Comparison of ENCODE assay signal across 15 mouse cellular contexts in the genomic region with DNA sequence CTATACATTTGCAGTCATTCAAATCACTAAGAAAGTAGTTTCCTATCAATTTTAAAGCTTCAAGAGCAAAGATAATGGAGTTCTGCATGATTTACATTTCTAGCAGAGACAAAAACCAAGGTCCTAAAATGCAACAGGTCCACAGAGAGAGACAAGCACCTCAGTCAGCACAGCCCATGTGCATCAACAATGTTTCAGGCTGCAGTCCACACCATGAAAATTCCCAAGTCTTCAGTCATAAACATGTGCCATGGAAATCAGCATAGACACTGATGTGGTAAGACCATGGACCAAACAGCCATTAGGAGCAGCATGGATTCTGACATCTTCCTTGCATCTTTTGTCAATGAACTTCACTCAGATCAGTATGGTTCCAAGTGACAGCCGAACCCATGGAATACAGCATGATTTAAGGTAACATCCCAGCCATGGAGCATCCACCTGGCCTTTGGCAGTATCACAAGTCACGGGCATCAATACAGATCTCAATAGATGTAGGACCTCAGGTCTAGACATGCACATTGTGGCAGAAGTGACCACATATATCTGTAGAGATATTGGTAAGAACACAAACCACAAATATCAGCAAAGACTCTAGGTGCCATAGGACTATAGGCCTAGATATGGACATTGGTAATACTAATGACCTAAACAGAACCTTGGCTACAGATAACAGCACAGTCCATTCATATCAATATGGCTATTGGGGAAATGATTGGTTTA. TPM values are rescaled to one million over a fixed set of nuclear protein-coding genes. Genes with fewer than 3 reads are reported as not detected.
DNase-seq lines count a peak whose midpoint lies in the region; ATAC-seq and TF ChIP-seq lines count a peak whose summit lies in the region.
"Had no signal": no experiment of that assay in that cellular context is flagged by ENCODE, and none has a peak within 500 bp of the region (broad histone marks: within the 10 kb centered on the region; RNA-seq: fewer than 3 reads in every experiment).

No protein-coding gene starts in this region.

- no peak overlapping the region for H3K27ac ChIP-seq in forebrain, embryonic 12.5 days
- no peak overlapping the region for H3K27ac ChIP-seq in forebrain, postnatal 0 days (ENCODE audit: low read depth, low read length)
- no peak overlapping the region for H3K27ac ChIP-seq in kidney, embryonic 16.5 days (ENCODE audit: low read length)
- no peak overlapping the region for H3K27ac ChIP-seq in embryonic facial prominence, embryonic 14.5 days (replicated peaks; ENCODE audit: low read depth, low read length)
- H3K27ac ChIP-seq in midbrain, embryonic 14.5 days (replicated peaks; ENCODE audit: low read depth, low read length) = no peak overlapping the region

- ATAC-seq in forebrain, embryonic 12.5 days (ENCODE audit: low FRiP score) = peak; percentile 46; the same call in 1 of the 2 replicates
- ATAC-seq in forebrain, postnatal 0 days = no peak; the same call in 1 of the 2 replicates
- peak; percentile 70 for ATAC-seq in kidney, embryonic 16.5 days (ENCODE audit: low FRiP score, low TSS enrichment)
- 0 out of 2 replicates have a peak, but pooled peaks have one; percentile 26 for ATAC-seq in embryonic facial prominence, embryonic 14.5 days (ENCODE audit: low read depth)
- peak; percentile 76 for ATAC-seq in midbrain, embryonic 14.5 days (ENCODE audit: low FRiP score, low TSS enrichment)
- no peak for ATAC-seq in megakaryocyte progenitor cell, adult 5-6 weeks (replicated peaks; ENCODE audit: poor library complexity)
- ATAC-seq: inflammation-experienced regulatory T-cells, adult 6 months had no signal

- no peak overlapping the region for H3K9ac ChIP-seq in forebrain, embryonic 12.5 days
- H3K9ac ChIP-seq in forebrain, postnatal 0 days = no peak overlapping the region
- H3K9ac ChIP-seq in kidney, embryonic 16.5 days (replicated peaks; ENCODE audit: low read length) = no peak overlapping the region
- no peak overlapping the region for H3K9ac ChIP-seq in embryonic facial prominence, embryonic 14.5 days (ENCODE audit: low read depth, low read length)
- no peak overlapping the region for H3K9ac ChIP-seq in midbrain, embryonic 14.5 days (replicated peaks; ENCODE audit: low read length)

- 67% methylated on average over 2 of the region's 2 CpGs for WGBS in forebrain, embryonic 12.5 days
- WGBS in forebrain, postnatal 0 days = 78% methylated on average over 2 of the region's 2 CpGs
- WGBS in kidney, embryonic 16.5 days = 72% methylated on average over 2 of the region's 2 CpGs
- WGBS in embryonic facial prominence, embryonic 14.5 days = 66% methylated on average over 2 of the region's 2 CpGs
- WGBS in midbrain, embryonic 14.5 days = 74% methylated on average over 2 of the region's 2 CpGs

- H3K36me3 ChIP-seq in forebrain, embryonic 12.5 days (replicated peaks) = no peaks in the 10 kb centered on the region
- H3K36me3 ChIP-seq in forebrain, postnatal 0 days (ENCODE audit: insufficient read depth) = no peaks in the 10 kb centered on the region
- H3K36me3 ChIP-seq in kidney, embryonic 16.5 days (ENCODE audit: insufficient read depth, low read length) = no peaks in the 10 kb centered on the region
- no peaks in the 10 kb centered on the region for H3K36me3 ChIP-seq in embryonic facial prominence, embryonic 14.5 days (ENCODE audit: control insufficient read depth, insufficient read depth, low read length)
- no peaks in the 10 kb centered on the region for H3K36me3 ChIP-seq in midbrain, embryonic 14.5 days (ENCODE audit: control insufficient read depth, insufficient read depth, low read length)

- no peak overlapping the region for H3K4me3 ChIP-seq in forebrain, embryonic 12.5 days (replicated peaks)
- H3K4me3 ChIP-seq in forebrain, postnatal 0 days (ENCODE audit: low read depth, low read length) = no peak overlapping the region
- H3K4me3 ChIP-seq in kidney, embryonic 16.5 days (ENCODE audit: low read length) = no peak overlapping the region
- H3K4me3 ChIP-seq in embryonic facial prominence, embryonic 14.5 days (ENCODE audit: low read depth, low read length) = no peak overlapping the region
- H3K4me3 ChIP-seq in midbrain, embryonic 14.5 days (replicated peaks; ENCODE audit: low read depth, low read length) = no peak overlapping the region

- no peak overlapping the region for H3K4me2 ChIP-seq in forebrain, embryonic 12.5 days
- no peak overlapping the region for H3K4me2 ChIP-seq in forebrain, postnatal 0 days (ENCODE audit: low read depth)
- no peak overlapping the region for H3K4me2 ChIP-seq in kidney, embryonic 16.5 days (replicated peaks; ENCODE audit: low read depth, low read length)
- H3K4me2 ChIP-seq in embryonic facial prominence, embryonic 14.5 days (ENCODE audit: low read depth, low read length) = no peak overlapping the region
- no peak overlapping the region for H3K4me2 ChIP-seq in midbrain, embryonic 14.5 days (ENCODE audit: low read length)

- no peaks in the 10 kb centered on the region for H3K27me3 ChIP-seq in forebrain, embryonic 12.5 days
- H3K27me3 ChIP-seq in forebrain, postnatal 0 days (ENCODE audit: insufficient read depth, low read length) = no peaks in the 10 kb centered on the region
- no peaks in the 10 kb centered on the region for H3K27me3 ChIP-seq in kidney, embryonic 16.5 days (ENCODE audit: insufficient read depth, low read length)
- H3K27me3 ChIP-seq in embryonic facial prominence, embryonic 14.5 days (replicated peaks; ENCODE audit: control insufficient read depth, insufficient read depth, low read length) = no peaks in the 10 kb centered on the region
- no peaks in the 10 kb centered on the region for H3K27me3 ChIP-seq in midbrain, embryonic 14.5 days (ENCODE audit: control insufficient read depth, insufficient read depth, low read length)

- H3K9me3 ChIP-seq in forebrain, embryonic 12.5 days = 0 out of 2 replicates have a peak, but pooled peaks cover 7% of the 10 kb centered on the region
- H3K9me3 ChIP-seq in forebrain, postnatal 0 days (ENCODE audit: low read length) = 0 out of 2 replicates have a peak, but pooled peaks cover 4% of the 10 kb centered on the region
- no peaks in the 10 kb centered on the region for H3K9me3 ChIP-seq in kidney, embryonic 16.5 days (ENCODE audit: low read length)
- H3K9me3 ChIP-seq in embryonic facial prominence, embryonic 14.5 days (ENCODE audit: control insufficient read depth, low read length) = no peaks in the 10 kb centered on the region
- H3K9me3 ChIP-seq in midbrain, embryonic 14.5 days (ENCODE audit: control insufficient read depth, low read length) = 0 out of 2 replicates have a peak, but pooled peaks cover 3% of the 10 kb centered on the region

- no peak for TF ChIP-seq CTCF in forebrain, postnatal 0 days (IDR thresholded peaks at IDR 0.05; ENCODE audit: low read depth)

- H3K4me1 ChIP-seq in forebrain, embryonic 12.5 days = no peaks in the 10 kb centered on the region
- H3K4me1 ChIP-seq in forebrain, postnatal 0 days (ENCODE audit: insufficient read depth) = no peaks in the 10 kb centered on the region
- H3K4me1 ChIP-seq in kidney, embryonic 16.5 days (ENCODE audit: insufficient read depth, low read length) = no peaks in the 10 kb centered on the region
- no peaks in the 10 kb centered on the region for H3K4me1 ChIP-seq in embryonic facial prominence, embryonic 14.5 days (ENCODE audit: control insufficient read depth, insufficient read depth, low read length)
- no peaks in the 10 kb centered on the region for H3K4me1 ChIP-seq in midbrain, embryonic 14.5 days (ENCODE audit: control insufficient read depth, insufficient read depth, low read length)

- no peak for DNase-seq in forebrain, postnatal 0 days
- no peak for DNase-seq in kidney, postnatal 14 days
- DNase-seq in embryonic facial prominence, embryonic 14.5 days (ENCODE audit: low spot score) = no peak
- DNase-seq in midbrain, embryonic 14.5 days = no peak
- DNase-seq in cerebellum, adult 11-12 months = no peak
- DNase-seq: cerebellum, adult 18-20 months; gastrocnemius, postnatal 36 days had no signal

RNA-seq across cellular contexts. Expression of a gene that starts 39.4 kb away (rescaled TPM):
- polyA plus RNA-seq in forebrain, embryonic 12.5 days (2016; fragmentation: Nextera tagmentation; extraction: Ambion mirVana) = not detected in 2 replicates
- total RNA-seq in forebrain, postnatal 0 days (2014; rRNA removed) = not detected in 2 replicates
- polyA plus RNA-seq in forebrain, postnatal 0 days (2015; fragmentation: Nextera tagmentation; extraction: Ambion mirVana) = not detected in 2 replicates
- polyA plus RNA-seq in kidney, embryonic 16.5 days (2015; fragmentation: Nextera tagmentation; extraction: Ambion mirVana) = not detected in 2 replicates
- polyA plus RNA-seq in embryonic facial prominence, embryonic 14.5 days (2014; fragmentation: Nextera tagmentation; extraction: Ambion mirVana) = not detected in 2 replicates
- polyA plus RNA-seq in midbrain, embryonic 14.5 days (2014; fragmentation: Nextera tagmentation; extraction: Ambion mirVana) = not detected in 2 replicates
- not detected in 2 replicates for total RNA-seq in megakaryocyte progenitor cell, adult 5-6 weeks (2015)
- not detected in 2 replicates for total RNA-seq in megakaryocyte progenitor cell, adult 5-6 weeks (2017)
- total RNA-seq: adrenal gland, postnatal 4 days; ES-E14; gastrocnemius, postnatal 36 days; layer of hippocampus, adult 18-20 months; left cerebral cortex, postnatal 14 days had no signal
- polyA plus RNA-seq: inflammation-experienced regulatory T-cells, adult 6 months had no signal

RNA-seq across cellular contexts. Expression of a gene that starts 45.2 kb away (rescaled TPM):
- 22.7 and 23.7 TPM in 2 replicates for polyA plus RNA-seq in forebrain, embryonic 12.5 days (2016; fragmentation: Nextera tagmentation; extraction: Ambion mirVana)
- total RNA-seq in forebrain, postnatal 0 days (2014; rRNA removed) = 16.9 and 18.8 TPM in 2 replicates
- polyA plus RNA-seq in forebrain, postnatal 0 days (2015; fragmentation: Nextera tagmentation; extraction: Ambion mirVana) = 10.7 and 10.9 TPM in 2 replicates
- 24.1 and 26.5 TPM in 2 replicates for polyA plus RNA-seq in kidney, embryonic 16.5 days (2015; fragmentation: Nextera tagmentation; extraction: Ambion mirVana)
- 17.7 and 18.2 TPM in 2 replicates for polyA plus RNA-seq in embryonic facial prominence, embryonic 14.5 days (2014; fragmentation: Nextera tagmentation; extraction: Ambion mirVana)
- 16.8 and 19.1 TPM in 2 replicates for polyA plus RNA-seq in midbrain, embryonic 14.5 days (2014; fragmentation: Nextera tagmentation; extraction: Ambion mirVana)
- 3.6 and 5.3 TPM in 2 replicates for total RNA-seq in megakaryocyte progenitor cell, adult 5-6 weeks (2015)
- total RNA-seq in megakaryocyte progenitor cell, adult 5-6 weeks (2017) = 6.5 and 9.2 TPM in 2 replicates

Comparison
In these comparisons a context has a peak if more than half of its experiments do, and no peak if none do; other contexts are left out.
1. ATAC-seq: peak in forebrain, embryonic 12.5 days (single experiment), kidney, embryonic 16.5 days (single experiment), embryonic facial prominence, embryonic 14.5 days (single experiment) and midbrain, embryonic 14.5 days (single experiment); none in forebrain, postnatal 0 days (single experiment) and megakaryocyte progenitor cell, adult 5-6 weeks (single experiment).